Mouse (Mus musculus): ENCODE results near the gene Fli1.

DNA sequence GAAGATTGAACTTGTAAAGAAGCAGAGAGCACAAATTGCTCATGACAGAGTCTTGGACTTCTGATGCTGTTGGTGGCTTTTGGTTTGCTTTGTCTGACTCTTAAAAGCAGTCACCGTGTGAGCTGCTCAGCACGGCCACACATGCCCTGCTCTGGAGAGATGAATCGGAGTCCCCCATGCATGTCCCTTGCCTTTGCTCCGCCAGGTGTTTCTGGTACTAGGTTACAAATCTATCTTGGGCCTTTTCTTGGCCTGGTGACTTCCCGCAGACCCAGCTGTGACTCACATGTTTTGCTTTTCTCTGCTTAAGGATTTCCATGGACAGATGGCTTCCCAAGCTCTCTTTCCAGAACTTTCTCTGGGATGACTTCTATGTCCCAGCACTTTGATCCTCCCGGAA, 169.0 kb downstream of the Fli1 start:
- TF ChIP-seq CTCF (IDR thresholded peaks at IDR 0.05; ENCODE audit: low read depth, low read length) (no peak), POLR2A (IDR thresholded peaks at IDR 0.05; ENCODE audit: extremely low read depth, insufficient read depth, low read length) (no peak)
